Mouse (Mus musculus) erythroblast, embryonic 14.5 days (primary cell): ENCODE results near the gene Gm2310. TPM values are rescaled to one million over a fixed set of nuclear protein-coding genes. Genes with fewer than 3 reads are reported as not detected.
"Not testable (repeated sequence)": the region's sequence is repeated elsewhere in the genome, so short reads cannot be mapped to it uniquely, and the experiment has no call there.

ENCODE experiments used
- H3K27me3 ChIP-seq: 2 replicates; pipeline ENCODE4 v1.6.1; 2012; ENCODE audit warnings: inconsistent platforms; ENCODE audit not compliant: control insufficient read depth
- H3K36me3 ChIP-seq: 2 replicates; pipeline ENCODE4 v1.6.1; 2012; ENCODE audit warnings: mild to moderate bottlenecking, inconsistent platforms; ENCODE audit not compliant: control insufficient read depth
- H3K4me1 ChIP-seq: 2 replicates; pipeline ENCODE4 v1.6.1; 2012; ENCODE audit warnings: inconsistent platforms; ENCODE audit not compliant: control insufficient read depth
- H3K4me3 ChIP-seq: replicated peaks from 2 replicates; pipeline ENCODE3; 2012; ENCODE audit warnings: moderate library complexity, mild to moderate bottlenecking, inconsistent platforms
- H3K9me3 ChIP-seq: 2 replicates; pipeline ENCODE4 v1.6.1; 2012; ENCODE audit warnings: low read length, inconsistent platforms, mixed read lengths; ENCODE audit not compliant: control insufficient read depth
- GATA1 ChIP-seq: IDR thresholded peaks from 2 replicates; pipeline ENCODE4 v1.6.1; 2012; ENCODE audit warnings: low read length, inconsistent platforms, mixed read lengths
- TAL1 ChIP-seq: IDR thresholded peaks from 3 replicates; pipeline ENCODE4 v1.6.1; 2012; ENCODE audit warnings: low read length, inconsistent platforms, mixed read lengths
- polyA plus RNA-seq: library from polyadenylated mRNA; stranded (reverse); fragments of >175 nt; gene quantifications from 2 replicates; pipeline ENCODE4 v1.2.3, GENCODE M21; 2012

Gm2310 gene
- polyA plus RNA-seq, result not detected in 2 replicates

DNA sequence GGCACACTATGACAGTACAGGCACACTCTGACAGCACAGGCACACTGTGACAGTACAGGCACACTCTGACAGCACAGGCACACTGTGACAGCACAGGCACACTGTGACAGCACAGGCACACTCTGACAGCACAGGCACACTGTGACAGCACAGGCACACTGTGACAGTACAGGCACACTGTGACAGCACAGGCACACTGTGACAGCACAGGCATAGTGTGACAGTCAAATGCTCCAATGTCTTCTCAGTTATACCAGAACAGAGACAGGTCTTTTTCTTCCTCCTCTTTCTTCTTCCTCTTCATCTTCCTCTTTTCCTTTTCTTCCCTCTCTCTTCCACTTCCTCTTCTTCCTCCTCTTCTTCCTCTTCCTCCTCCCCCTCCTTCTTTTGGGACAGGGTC is at the start of gene Gm2310:
Gene Gm2310 (minus strand): TSS at position 101 of the 400 bp plus-strand sequence.
- H3K4me1 ChIP-seq, H3K27me3 ChIP-seq, H3K4me3 ChIP-seq, H3K36me3 ChIP-seq: not testable (repeated sequence)
- H3K9me3 ChIP-seq, result peaks cover 16% of the 10 kb centered on the region

DNA sequence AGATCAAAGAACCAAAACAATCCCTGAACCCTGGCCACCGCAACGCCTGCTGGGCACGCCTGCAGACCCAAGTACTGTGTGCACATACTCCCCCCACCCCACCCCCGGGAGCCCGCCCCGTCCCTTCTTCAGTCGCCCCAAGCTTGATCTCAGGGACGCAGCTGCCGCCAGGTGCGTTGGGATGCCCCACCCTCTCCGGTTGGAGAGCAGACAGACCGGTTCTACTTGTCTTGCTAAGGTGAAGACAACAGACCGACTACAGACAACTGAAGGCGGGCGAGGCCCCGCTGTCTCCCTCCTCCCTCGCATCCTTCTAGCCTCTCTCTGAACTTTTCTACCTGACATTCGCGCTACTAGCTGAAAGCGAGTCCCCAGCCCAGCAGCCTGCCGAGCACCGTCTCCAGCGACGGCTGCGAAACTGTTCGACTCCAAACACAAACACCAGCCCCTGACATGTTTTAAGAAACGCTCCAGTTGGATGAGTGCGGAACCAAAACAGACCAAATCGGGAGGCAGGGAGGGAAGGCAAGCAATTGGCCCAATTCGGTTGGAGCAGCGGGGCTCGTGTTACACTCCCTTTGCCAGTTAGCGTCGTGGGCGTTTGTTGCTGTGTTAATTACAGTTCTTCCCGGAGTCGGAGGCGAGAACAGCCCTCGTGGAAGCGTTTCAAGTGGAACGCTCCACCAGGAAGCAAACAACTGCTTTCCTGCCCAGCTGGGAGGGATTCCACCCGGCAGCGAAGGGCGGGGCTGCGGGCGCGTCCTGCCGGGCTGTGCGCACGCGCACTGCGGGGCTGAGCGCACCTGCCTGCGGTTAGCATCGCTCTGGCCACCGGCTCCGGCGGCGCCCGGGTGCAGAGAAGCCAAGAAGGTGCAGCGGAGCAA is 49.1 kb upstream of the Gm2310 start:
- H3K27me3 ChIP-seq, result peaks cover 42% of the 10 kb centered on the region
- peak overlapping the region; percentile 58 for H3K4me3 ChIP-seq
- H3K9me3 ChIP-seq, result no peaks in the 10 kb centered on the region
- H3K36me3 ChIP-seq, result no peaks in the 10 kb centered on the region
- peaks cover 12% of the 10 kb centered on the region for H3K4me1 ChIP-seq
- TF ChIP-seq GATA1 (no peak), TAL1 (no peak)

DNA sequence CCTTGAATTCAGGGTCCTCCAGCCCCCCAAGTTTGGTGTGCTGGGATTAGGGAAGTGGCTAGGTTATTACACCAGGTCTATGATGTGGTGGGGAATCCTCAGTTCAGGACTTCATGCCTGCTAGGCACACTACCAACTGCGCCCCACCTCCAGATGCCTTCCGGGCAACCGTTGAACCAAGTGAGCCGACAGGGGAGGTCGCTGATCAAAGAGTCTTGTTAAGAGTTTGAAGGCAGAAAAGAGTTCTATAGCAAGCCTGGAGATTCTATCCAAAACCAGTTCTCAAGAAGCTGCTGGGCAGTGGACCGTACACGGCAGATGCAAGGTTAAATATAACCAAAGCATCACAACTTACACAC is 48.5 kb upstream of the Gm2310 start:
- Histone ChIP-seq H3K27me3 (peaks cover 42% of the 10 kb centered on the region), H3K4me3 (no peak overlapping the region), H3K4me1 (peaks cover 12% of the 10 kb centered on the region), H3K9me3 (no peaks in the 10 kb centered on the region), H3K36me3 (no peaks in the 10 kb centered on the region)
- TF ChIP-seq TAL1 (no peak), GATA1 (no peak)

GRCm38 (mm10) chr15:8565416-8565815 is 45.7 kb upstream of the Gm2310 start:
- no peak for TF ChIP-seq TAL1
- TF ChIP-seq GATA1, result no peak
- Histone ChIP-seq H3K27me3 (peaks cover 24% of the 10 kb centered on the region), H3K4me3 (no peak overlapping the region), H3K9me3 (no peaks in the 10 kb centered on the region), H3K36me3 (no peaks in the 10 kb centered on the region), H3K4me1 (peaks cover 12% of the 10 kb centered on the region)

DNA sequence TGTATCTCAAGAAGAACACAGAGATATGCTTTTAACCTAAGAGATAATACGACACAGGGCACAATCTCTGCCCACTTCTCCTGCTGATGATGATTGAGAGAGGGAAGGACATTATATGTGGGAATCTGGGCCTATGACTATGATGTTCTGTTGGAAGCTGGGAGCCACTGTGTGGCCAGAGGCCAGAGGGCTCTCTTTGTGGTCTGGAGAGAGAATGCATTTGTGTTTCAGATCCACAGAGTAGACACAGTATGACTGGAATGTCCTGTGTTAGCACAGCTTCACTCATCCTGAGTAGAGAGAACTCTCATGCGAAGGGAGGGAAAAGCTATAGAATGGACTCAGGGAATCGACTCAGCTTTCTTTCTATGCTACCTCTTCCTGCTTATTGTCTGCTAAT is 44.6 kb upstream of the Gm2310 start:
- Histone ChIP-seq H3K27me3 (peaks cover 20% of the 10 kb centered on the region), H3K4me3 (no peak overlapping the region), H3K36me3 (no peaks in the 10 kb centered on the region), H3K4me1 (peaks cover 8% of the 10 kb centered on the region), H3K9me3 (no peaks in the 10 kb centered on the region)
- TF ChIP-seq GATA1, result no peak
- no peak for TF ChIP-seq TAL1

GRCm38 (mm10) chr15:8563423-8564194 is 43.9 kb upstream of the Gm2310 start:
- H3K36me3 ChIP-seq, result no peaks in the 10 kb centered on the region
- H3K4me1 ChIP-seq, result peaks cover under 1% of the 10 kb centered on the region
- no peak overlapping the region for H3K4me3 ChIP-seq
- H3K9me3 ChIP-seq, result no peaks in the 10 kb centered on the region
- TF ChIP-seq GATA1 (no peak), TAL1 (no peak)
- peaks cover 13% of the 10 kb centered on the region for H3K27me3 ChIP-seq

- H3K9me3 ChIP-seq, result no peaks in the 10 kb centered on the region
- no peaks in the 10 kb centered on the region for H3K36me3 ChIP-seq
- TF ChIP-seq TAL1, result no peak
- TF ChIP-seq GATA1, result no peak
- no peaks in the 10 kb centered on the region for H3K4me1 ChIP-seq
- H3K27me3 ChIP-seq, result peaks cover 4% of the 10 kb centered on the region
- no peak overlapping the region for H3K4me3 ChIP-seq
Measured at GRCm38 (mm10) chr15:8562776-8563175, 43.0 kb upstream of the Gm2310 start.

- Histone ChIP-seq H3K9me3 (no peaks in the 10 kb centered on the region), H3K27me3 (no peaks in the 10 kb centered on the region), H3K4me3 (no peak overlapping the region), H3K4me1 (no peaks in the 10 kb centered on the region), H3K36me3 (no peaks in the 10 kb centered on the region)
- no peak for TF ChIP-seq GATA1
- TF ChIP-seq TAL1, result no peak
Measured at GRCm38 (mm10) chr15:8531201-8531600, 11.4 kb upstream of the Gm2310 start.

DNA sequence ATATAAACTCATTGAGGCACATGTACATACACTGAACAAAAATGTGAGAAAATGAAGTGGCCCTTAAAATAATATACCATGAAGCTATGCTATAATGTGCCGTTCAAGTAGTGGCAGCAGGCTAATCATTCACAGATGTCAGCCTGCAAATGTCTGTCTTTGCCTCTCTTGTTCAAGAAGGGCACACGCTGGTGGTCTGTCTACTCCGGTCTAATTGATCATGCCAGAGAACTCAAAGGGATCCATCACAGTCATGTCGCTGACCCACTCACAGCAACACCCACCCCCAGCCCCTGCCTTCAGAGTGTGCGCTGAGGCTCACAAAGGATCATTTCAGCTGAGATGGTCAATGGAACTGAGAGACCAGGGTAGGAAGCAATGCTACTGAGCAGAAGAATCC is 6.8 kb downstream of the Gm2310 start:
- H3K4me1 ChIP-seq, result no peaks in the 10 kb centered on the region
- H3K4me3 ChIP-seq, result no peak overlapping the region
- TF ChIP-seq TAL1, result no peak
- H3K27me3 ChIP-seq, result no peaks in the 10 kb centered on the region; the same call in 1 of the 2 replicates
- H3K9me3 ChIP-seq, result peaks cover under 1% of the 10 kb centered on the region
- no peaks in the 10 kb centered on the region for H3K36me3 ChIP-seq
